Mouse (Mus musculus): ENCODE results near the gene Tmem132d.

- TF ChIP-seq MYOD1 (IDR thresholded peaks at IDR 0.05; ENCODE audit: control insufficient read depth, insufficient read length, low read depth) (no peak), CTCF (IDR thresholded peaks at IDR 0.05; ENCODE audit: control insufficient read depth, insufficient read depth, insufficient read length) (no peak), MAX (IDR thresholded peaks at IDR 0.05) (no peak), USF1 (IDR thresholded peaks at IDR 0.05; ENCODE audit: low read depth) (no peak)
Measured at GRCm38 (mm10) chr5:127756671-127757423, 676.0 kb downstream of the Tmem132d start.
